Mouse (Mus musculus): ENCODE measurements around the gene Pcca.
"Not testable (repeated sequence)": the region's sequence is repeated elsewhere in the genome, so short reads cannot be mapped to it uniquely, and the experiment has no call there.

The Pcca gene

DNA sequence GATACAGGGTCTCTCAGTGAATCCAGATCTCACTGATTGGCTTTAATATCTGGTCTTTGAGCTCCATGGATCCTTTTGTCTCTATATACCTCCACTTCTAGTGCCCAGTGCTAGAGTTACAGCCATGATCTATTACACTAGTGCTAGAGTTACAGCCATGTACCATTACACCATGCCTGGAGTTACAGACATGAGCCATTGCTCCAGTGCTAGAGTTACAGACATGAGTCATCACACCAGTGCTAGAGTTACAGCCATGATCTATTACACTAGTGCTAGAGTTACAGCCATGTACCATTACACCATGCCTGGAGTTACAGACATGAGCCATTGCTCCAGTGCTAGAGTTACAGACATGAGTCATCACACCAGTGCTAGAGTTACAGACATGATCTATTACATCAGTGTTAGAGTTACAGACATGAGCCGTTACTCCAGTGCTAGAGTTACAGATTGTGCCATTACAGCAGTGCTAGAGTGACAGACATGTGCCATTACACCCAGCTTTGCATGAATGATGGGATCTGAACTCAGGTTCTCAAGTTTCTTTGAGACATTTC lies 26.8 kb downstream of the Pcca start:
- DNase-seq (ENCODE audit: low spot score), result not testable (repeated sequence)

DNA sequence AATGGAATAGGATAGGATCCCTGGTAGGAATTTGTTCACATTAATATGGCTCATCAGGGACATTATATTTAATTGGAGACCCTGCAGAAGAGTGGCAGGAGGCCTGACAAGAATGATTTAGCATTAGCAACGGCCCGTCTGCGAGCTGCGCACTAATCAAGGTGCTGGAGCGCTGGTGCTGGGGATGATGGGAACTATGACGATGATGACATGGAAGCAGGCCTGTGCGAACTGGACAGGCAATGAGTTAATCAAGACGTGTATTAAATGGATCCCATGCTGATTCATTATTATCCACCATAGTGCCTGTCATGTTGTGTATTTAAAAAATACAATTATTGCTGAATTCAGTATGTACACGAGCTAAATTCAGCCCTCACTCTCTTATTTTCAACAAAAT lies 36.7 kb downstream of the Pcca start:
- DNase-seq (ENCODE audit: low spot score), result no peak

DNA sequence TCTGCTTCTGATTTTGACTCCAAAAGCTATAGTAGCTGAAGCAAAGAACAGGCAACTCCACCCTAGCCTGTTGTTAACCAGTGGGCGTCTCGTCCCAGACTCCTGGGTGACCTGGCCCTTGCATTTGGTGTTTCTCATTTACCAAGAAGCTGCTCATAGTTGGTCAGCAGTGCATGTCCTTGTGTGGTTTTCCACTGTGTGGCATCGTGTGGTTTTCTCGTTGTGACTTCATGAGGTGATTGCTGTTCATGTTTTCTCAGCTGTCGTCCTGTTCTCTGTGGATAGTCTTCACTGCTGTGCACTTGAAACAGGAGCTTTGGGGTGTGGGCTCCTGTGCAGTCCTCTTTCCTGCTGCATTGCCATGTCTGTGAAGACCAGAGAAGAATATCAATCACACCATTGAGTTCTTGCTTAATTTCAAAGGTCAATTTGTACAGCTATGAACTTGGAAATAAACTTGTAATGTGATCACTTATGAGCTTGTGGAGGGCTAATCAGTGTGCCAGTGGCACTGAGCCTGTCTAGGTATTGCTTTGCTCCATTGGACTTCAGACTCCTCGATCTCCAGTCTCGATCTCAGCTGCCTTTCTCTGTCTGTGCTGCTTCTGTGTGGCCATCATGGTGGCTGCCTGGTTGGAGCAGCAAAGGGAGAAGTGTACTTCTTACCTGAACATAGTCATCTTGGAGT lies 40.1 kb downstream of the Pcca start:
- DNase-seq (ENCODE audit: low spot score), result no peak

DNA sequence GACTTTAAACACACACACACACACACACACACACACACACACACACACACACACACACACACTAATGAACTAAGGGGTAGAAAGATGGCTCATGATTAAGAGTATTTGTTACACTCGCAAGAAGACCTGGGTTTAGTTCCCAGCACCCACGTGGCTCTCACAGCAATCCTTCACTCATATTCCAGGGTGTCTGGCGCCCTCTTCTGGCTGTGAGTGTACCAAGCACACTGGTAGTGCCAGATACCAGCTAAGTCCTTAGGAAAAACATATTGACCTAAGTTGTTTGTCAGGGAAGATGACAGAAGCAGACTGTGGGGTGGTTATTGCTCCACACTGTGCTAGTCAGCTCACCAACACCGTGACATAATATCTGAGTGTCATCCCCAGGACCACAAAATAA lies 43.7 kb downstream of the Pcca start:
- no peak for DNase-seq (ENCODE audit: low spot score)

DNA sequence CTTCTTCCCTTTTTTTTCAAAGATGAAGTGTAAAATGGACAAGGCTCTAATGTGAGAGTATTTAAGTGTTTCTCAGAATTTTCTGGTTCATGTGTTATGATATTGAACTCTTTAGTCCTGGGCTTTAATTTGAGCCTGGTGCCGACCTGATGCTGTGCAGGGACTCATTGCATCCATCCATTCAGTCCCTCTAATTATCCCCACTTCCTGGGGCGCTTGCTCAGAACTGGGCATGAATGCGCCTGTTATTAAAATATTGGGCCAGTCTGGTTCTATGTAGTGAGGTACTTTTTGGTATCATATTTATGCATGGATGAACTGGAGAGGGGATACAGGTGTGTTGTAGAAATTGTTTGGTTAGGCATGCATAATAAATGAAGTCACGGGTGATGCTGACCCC lies 47.9 kb downstream of the Pcca start:
- no peak for DNase-seq (ENCODE audit: low spot score)

DNA sequence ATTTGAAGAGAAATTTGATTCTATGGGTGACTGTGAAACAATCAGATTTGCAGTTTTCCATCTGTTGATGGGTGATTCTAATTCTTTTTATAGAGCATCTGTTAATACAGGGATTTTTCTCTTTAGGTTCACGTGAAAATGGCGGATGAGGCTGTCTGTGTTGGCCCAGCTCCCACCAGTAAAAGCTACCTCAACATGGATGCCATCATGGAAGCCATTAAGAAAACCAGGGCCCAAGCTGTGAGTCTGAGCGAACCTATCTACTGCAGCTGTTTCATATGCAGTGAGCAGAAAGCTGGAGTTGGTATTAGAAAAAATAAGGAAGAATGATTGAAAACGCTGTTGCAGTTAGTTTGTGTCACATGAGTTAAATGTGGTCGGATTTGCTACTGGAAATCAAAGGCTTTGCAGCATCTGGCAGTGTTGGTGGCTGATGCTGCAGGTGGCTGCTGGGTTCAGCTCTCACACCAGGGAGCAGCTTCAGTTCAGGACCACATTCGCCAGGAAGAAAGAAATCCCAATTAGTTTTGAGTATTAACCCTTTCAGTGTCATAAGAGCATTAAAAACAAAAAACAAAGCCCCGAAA lies 48.5 kb downstream of the Pcca start:
- no peak for DNase-seq (ENCODE audit: low spot score)

DNA sequence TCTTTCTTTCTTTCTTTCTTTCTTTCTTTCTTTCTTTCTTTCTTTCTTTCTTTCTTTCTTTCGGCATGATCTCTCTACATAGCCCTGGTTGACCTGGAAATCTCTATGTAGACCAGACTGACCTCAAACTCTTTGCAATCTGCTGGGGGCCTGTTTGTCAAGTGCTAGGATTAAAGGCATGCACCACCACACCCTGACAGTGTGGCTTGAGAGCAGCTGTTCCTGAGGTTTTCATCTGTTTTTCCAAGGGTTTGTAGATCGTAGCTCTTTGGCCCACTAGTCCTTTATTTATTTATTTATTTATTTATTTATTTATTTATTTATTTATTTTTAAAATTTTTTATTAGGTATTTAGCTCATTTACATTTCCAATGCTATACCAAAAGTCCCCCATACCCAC lies 50.0 kb downstream of the Pcca start:
- DNase-seq (ENCODE audit: low spot score), result not testable (repeated sequence)

DNA sequence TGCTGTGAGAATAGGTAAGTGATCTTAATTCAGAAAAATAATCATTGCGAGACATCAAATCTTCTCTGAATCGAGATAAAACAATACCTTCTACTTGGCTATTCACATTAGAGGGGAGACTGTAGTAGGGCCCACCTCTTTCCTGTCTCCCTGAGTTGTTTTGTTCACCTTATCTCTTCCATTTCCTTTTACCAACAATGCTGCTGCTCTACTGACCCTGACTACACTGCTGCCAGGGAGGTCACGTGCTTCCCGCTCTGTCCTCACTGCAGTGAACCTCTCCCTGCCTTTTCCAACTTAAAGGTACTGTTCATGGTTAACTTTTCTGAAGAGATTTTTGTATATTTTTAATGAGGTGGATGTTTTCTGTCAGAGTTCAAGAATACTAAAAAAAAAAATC lies 52.8 kb downstream of the Pcca start:
- DNase-seq (ENCODE audit: low spot score), result no peak

DNA sequence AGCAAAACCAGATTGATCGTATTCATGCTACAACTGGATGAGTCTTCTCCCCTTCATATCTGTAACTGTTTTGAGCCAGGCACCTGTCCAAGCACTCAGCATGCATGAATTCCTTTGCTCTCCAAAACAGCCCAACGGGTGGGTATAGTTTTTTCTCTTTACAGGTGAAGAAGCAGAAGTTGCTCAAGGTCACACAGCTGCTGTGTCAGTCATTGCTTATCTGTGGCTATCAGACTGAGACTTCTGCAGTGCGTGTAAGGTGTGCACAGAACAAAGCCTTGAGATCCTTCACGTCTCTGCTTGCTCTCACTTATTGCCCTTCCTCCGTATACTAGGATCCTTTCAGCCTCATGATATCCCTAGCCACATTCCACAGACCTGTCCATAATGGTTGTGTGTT lies 63.4 kb downstream of the Pcca start:
- DNase-seq (ENCODE audit: low spot score), result no peak

DNA sequence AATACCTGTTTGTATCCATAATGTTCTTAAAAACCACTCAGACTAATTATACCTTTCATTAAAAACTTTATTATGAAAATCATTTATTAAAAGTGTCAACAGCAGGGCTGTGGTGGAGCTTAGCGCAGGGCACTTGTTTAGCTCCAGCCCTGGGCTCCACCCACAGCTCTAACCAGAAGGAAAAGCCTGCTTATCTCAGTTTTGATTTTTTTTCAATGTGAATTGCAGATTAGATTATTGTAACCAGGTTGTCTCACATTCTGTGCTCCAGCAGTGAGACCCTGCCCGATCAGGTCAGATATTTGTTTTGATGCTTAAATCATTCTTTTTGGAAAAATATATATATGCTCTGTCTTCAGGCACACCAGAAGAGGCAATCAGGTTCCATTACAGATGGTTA lies 64.7 kb downstream of the Pcca start:
- DNase-seq (ENCODE audit: low spot score), result no peak

DNA sequence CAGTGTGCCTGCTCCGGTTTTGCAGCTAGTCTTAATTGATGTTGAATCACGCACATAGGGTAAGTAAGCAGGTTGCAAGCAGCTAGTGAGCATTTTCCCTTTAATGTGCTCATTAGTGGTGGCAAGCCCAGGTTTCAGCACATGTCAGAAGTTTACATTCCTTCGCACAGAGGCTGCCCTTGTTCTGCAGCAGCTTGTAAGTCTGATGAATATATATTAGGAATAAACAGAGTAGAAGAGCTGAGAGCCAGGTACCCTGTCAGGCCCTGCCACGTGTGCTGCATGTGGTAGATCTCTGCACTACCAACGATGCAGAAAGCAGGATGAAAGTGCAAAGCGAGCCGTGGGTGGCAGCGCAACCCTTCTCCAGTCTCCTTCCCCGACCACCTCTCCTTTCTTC lies 65.7 kb downstream of the Pcca start:
- DNase-seq (ENCODE audit: low spot score), result no peak

DNA sequence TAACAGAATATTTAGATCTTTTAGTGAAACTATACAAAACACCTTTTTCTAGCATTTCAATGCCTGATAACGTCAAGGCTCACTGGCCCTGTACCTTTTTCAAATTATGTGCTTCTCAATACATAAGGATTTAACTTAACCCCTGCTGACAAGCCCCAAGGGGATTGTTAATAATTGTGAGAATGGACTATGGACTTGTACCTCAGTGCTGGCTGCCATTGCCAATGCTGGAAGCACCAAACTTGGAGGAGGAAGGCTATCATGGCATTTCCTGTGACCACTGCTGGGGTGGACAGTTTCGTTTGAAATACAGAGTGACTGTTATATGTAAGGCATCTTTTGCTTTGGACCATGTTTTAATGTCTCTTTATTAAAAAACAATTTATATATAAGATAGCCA lies 68.6 kb downstream of the Pcca start:
- no peak for DNase-seq (ENCODE audit: low spot score)

DNA sequence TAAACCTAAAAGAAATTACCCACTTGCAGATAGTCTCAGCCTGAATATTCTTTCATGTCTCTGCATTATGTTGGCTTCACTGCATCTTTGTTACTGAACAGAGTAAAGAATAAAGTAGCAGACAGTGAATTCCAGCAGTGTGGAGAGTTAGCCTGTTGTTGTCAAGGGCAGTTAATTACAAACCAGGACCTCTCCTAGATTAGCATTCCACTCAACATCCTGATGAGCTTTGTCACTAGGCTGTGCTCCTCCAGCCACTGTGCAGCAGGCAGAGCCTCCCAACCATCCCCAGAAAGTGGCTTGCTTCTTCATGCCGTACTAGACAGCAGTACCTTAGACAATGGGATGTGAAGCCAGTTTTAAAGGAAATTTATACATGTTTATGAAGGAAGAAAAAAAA lies 72.4 kb downstream of the Pcca start:
- DNase-seq (ENCODE audit: low spot score), result no peak

DNA sequence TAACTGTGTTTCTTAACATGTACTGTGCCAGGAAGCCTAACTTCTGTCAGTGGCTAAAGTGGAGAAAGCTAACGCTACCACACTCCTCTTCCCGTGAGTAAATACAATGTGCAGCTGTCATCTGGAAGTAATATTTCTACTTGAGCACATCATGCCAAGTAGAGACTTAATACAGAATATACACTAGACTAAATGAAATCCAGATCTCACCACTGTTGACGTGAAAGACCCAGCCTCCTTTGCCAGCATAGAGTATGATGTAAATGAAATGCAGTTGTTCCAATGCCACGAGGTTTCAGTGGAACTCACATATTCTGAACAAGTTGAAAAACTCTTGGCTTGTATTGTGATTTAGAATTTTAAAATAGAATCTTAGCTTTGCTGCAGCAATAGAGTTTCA lies 73.3 kb downstream of the Pcca start:
- no peak for DNase-seq (ENCODE audit: low spot score)

DNA sequence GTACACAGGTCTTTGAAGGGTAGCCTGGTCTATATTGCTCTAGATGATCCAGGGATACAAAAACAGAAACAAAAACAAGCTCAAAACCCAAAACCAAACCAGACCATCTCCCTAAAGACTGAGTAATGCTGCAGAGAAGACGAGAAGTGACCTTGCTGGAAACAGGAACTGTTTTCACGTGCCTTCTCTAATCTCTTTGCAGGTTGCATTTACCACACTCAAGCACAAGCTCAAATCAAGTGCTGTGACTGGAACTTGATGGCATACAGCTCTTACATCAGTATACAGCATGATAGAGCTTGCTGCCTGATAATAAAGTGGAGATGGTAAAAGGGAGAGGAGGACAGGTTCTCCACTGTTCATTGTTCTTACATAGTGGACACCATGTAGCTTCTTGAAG lies 74.2 kb downstream of the Pcca start:
- DNase-seq (ENCODE audit: low spot score), result no peak

DNA sequence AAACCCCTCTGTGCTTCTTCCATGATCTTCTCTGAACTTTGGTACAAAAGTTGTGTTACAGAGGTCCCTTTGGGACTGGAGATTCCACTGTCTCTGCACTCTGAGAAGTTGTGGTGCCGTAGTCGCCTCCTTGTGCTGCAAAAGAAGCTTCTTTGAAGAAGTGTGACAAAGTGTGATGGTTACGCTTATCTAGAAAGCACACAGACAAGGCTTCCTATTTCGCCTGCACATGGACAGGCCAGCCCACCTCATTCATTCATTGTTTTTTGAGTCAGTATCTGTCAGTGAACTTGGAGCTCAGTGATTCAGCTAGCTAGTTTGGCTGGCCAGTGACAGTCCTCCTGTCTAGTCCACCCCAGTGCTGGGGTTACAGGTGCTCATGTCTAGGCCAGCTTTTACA lies 76.9 kb downstream of the Pcca start:
- DNase-seq (ENCODE audit: low spot score), result no peak

DNA sequence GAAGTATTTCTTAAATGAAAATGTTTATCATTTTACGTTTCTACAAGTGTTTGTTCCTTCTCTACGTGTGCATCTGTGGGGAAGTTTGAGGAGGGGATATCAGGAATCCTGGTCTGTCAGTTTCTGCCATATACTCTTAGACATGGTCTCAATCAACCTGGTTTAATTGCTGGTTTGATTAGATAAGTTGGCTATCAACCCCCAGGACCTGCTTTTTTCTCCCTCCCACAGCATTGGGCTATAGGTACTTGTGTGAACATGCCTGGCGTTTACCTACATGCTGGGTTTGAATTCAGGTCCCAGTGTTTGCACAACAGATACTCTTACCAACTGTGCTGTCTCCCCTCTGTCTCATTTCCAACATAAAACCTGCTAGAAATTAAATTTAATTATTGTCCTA lies 78.2 kb downstream of the Pcca start:
- no peak for DNase-seq (ENCODE audit: low spot score)

DNA sequence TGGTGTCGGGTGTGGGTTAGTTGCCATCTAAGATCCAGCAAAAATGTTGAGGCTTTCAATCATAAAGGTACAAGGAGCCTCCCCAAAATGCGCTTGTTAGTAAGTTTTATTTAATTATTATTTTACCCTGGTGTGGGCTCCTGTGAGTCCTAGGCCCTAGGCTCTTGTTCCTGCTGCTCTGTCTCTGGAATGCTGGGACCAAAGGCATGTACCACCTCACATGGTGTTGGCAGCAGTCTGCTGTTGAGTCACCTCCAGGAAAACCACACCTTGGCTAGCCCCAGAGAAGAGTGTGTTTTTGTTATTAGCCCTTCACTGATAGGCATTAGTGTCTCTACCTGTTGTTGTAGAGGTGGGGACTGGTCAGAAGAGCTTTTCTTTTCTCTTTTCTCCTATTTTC lies 83.5 kb downstream of the Pcca start:
- no peak for DNase-seq (ENCODE audit: low spot score)

DNA sequence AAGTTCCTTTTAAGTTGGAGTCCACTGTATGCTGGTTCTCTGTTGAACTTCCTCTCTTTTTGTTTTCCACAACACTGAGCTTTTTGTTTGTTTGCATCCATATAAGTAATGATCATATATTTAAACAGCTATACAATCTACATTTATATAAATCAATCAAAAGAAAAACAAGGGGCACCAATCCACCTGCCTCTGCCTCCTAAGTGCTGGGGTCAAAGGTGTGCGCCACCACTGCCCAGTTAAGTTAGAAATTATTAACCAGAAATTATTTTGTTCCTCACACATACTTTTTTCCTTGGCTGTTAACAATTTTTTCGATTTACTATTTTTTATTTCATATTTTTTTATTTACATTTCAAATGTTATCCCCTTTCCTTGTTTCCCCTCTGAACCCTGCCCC lies 99.3 kb downstream of the Pcca start:
- DNase-seq (ENCODE audit: low spot score), result no peak

DNA sequence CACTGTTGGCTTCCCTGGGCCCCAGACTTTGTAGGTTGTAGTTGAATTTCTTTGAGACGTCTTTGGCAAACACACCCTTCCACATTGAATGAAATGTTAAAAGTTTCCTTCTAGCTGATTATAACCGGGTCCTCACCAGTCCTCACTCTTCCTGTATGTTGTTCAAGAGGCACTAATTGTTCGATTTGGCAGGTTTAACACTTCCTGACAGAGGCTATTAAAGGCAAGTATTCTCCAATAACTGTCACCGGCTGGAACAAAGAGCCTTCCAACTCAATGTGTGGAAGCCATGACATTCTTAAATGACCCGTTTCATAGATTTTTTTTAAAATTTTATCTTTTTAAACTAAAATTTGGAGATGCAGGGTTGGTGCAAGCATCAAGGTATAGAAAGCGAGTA lies 102.5 kb downstream of the Pcca start:
- no peak for DNase-seq (ENCODE audit: low spot score)

DNA sequence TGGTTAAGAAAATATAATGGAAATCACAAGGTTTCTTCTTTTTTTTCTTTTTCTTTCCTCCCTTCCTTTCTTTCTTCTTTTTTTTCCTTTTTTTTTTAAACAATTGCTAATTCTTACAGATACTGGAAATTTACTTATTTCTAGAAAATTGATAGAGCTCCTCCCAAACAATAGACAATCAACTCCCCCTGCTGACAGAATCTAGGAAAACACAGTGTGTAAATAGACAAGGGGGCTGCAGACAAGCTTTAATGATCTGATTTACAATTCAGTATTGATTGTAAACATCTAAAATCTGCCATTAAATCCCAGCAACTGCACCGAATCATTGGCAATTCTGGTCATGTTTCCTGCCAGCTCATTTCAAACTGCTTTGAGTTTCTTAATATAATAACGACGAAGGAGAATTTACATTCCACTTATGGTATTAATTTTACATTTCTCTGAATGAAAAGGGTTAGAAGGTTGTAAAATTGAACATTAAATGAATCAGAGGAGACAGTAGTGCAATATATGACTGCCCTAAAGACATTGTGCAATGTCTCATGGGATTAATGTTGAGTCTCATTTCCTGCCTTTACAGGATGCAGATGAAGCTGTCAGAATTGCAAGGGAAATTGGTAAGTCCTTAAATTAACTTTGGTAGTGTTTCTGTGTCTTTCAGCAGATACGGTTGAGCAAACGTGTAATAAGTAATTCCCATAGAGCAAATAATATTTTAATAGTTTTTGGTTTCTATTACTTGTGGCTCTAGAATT lies 103.9 kb downstream of the Pcca start:
- no peak for DNase-seq (ENCODE audit: low spot score)

DNA sequence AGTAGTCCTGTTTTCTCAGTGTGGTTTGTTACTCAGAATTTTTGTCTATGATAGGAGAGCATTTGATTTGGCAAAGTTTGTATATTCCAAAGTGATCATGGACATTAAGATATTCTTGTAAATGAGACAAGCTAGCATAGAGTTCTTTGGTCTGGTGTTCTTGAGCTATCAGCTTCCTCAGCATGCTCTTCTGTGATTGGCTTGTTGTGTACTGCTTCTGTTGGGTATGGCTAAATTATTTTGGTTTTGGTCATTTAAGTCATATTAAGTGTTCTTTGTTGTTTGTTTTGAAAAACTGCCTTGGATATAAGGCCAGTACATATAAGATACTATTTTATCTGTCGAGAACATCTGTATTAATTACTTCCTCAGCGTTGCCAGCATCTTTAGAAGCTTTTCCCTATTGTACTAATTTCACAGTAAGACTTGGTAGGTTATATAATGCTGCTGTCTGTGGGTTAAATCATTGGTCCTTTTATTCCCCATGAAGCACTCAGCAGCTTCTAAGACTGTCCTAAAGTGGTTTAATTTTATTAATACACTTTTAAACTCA lies 105.1 kb downstream of the Pcca start:
- DNase-seq (ENCODE audit: low spot score), result no peak

DNA sequence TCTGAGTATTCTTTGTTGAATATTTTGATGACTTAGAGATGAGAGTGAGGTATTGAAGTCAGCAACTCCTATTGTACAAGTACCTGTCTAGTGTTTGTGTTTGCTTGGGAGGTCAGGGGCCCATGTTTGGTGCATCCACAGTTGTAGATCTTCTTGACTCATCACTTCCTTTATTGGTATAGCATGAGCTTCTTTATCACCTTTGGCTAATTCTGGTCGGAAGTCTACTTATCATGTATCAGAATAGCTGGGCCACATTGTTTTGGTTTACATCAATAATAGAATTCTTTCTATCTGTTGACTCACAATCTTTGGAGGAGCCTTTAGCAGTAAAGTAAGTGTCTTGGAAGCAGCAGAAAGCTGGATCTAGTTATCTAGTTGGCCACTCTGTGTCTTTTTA lies 108.3 kb downstream of the Pcca start:
- DNase-seq (ENCODE audit: low spot score), result no peak

All from left cerebral cortex, adult 11 months (tissue).